Mouse (Mus musculus) forebrain, embryonic 14.5 days (tissue): ENCODE measurements around the gene Ptprn. TPM values are rescaled to one million over a fixed set of nuclear protein-coding genes. Genes with fewer than 3 reads are reported as not detected.

ENCODE experiments used
- ATAC-seq: fragments of 200-750 bp; cut with Nextera tagmentation; 2 replicates; pipeline ENCODE4 v1.8.0; 2017; ENCODE audit warnings: mild to moderate bottlenecking, moderate library complexity
- DNase-seq: peaks from one replicate; pipeline ENCODE4 v3.0.0-alpha.2; 2015; ENCODE audit warnings: low spot score
- H3K27ac ChIP-seq: fragments of 300-500 bp; sonication (generic); 2 replicates; pipeline ENCODE4 v1.5.1; 2014; ENCODE audit warnings: low read depth, mild to moderate bottlenecking, control low read depth, low read length, moderate library complexity
- H3K27me3 ChIP-seq: fragments of 300-500 bp; sonication (generic); replicated peaks from 2 replicates; pipeline ENCODE4 v1.6.1; 2014; ENCODE audit warnings: low read length, control low read depth, mixed read lengths; ENCODE audit not compliant: control insufficient read depth, insufficient read depth
- H3K36me3 ChIP-seq: fragments of 300-500 bp; sonication (generic); 2 replicates; pipeline ENCODE4 v1.6.1; 2014; ENCODE audit warnings: low read length, control low read depth; ENCODE audit not compliant: control insufficient read depth, insufficient read depth
- H3K4me1 ChIP-seq: fragments of 300-500 bp; sonication (generic); 2 replicates; pipeline ENCODE4 v1.6.1; 2014; ENCODE audit warnings: antibody characterized with exemption, low read length, control low read depth; ENCODE audit not compliant: control insufficient read depth, insufficient read depth
- H3K4me2 ChIP-seq: fragments of 300-500 bp; sonication (generic); 2 replicates; pipeline ENCODE4 v1.6.1; 2014; ENCODE audit warnings: mild to moderate bottlenecking, control low read depth, low read length
- H3K4me3 ChIP-seq: fragments of 300-500 bp; sonication (generic); 2 replicates; pipeline ENCODE4 v1.5.1; 2014; ENCODE audit warnings: low read depth, low read length, control low read depth
- H3K9ac ChIP-seq: fragments of 300-500 bp; sonication (generic); 2 replicates; pipeline ENCODE4 v1.6.1; 2014; ENCODE audit warnings: mild to moderate bottlenecking, low read length, control low read depth, moderate library complexity
- H3K9me3 ChIP-seq: fragments of 300-500 bp; sonication (generic); replicated peaks from 2 replicates; pipeline ENCODE4 v1.6.1; 2016; ENCODE audit warnings: low read length, control low read depth, mixed read lengths; ENCODE audit not compliant: control insufficient read depth
- WGBS: fragments of 180-500 bp; shearing (Covaris S2); extraction: QIAGEN DNeasy Blood & Tissue Kit; methylation state at CpG from one replicate; pipeline ENCODE4 v1.1.7; 2014; 5-methylcytosine and 5-hydroxymethylcytosine counted together
- polyA plus RNA-seq: library from polyadenylated mRNA; unstranded; fragments of >200 nt; fragmentation: Nextera tagmentation; extraction: Ambion mirVana; gene quantifications from 2 replicates; pipeline ENCODE4 v1.2.1, GENCODE M21; 2014

Ptprn gene
- 5.1 and 8.0 TPM in 2 replicates for polyA plus RNA-seq

- no peaks in the 10 kb centered on the region for H3K36me3 ChIP-seq
- peak within 1 kb of the TSS; percentile 56 for H3K4me2 ChIP-seq
- ATAC-seq (peak; percentile 86), DNase-seq (peak; percentile 56)
- no peaks in the 10 kb centered on the region for H3K9me3 ChIP-seq
- no peak within 1 kb of the TSS for H3K27ac ChIP-seq
- peak within 1 kb of the TSS; percentile 49 for H3K9ac ChIP-seq
- 15% methylated on average over 23 of the region's 32 CpGs for WGBS
- H3K27me3 ChIP-seq, result peaks cover 29% of the 10 kb centered on the region
- H3K4me3 ChIP-seq, result peak within 1 kb of the TSS; percentile 36
- H3K4me1 ChIP-seq, result peaks cover 3% of the 10 kb centered on the region; the same call in 1 of the 2 replicates
Observed at GRCm38 (mm10) chr1:75264091-75264880, at the start of gene Ptprn. Gene Ptprn (minus strand): TSS chr1:75264502.

- H3K9ac ChIP-seq, result no peak overlapping the region
- no peak overlapping the region for H3K4me2 ChIP-seq
- ATAC-seq (no peak), DNase-seq (no peak)
- peaks cover 6% of the 10 kb centered on the region; the same call in 1 of the 2 replicates for H3K4me1 ChIP-seq
- H3K27me3 ChIP-seq, result no peaks in the 10 kb centered on the region
- no peak overlapping the region for H3K4me3 ChIP-seq
- WGBS, result 92% methylated on average over 6 of the region's 6 CpGs
- no peak overlapping the region for H3K27ac ChIP-seq
- no peaks in the 10 kb centered on the region for H3K9me3 ChIP-seq
- peaks cover 81% of the 10 kb centered on the region for H3K36me3 ChIP-seq
Observed at GRCm38 (mm10) chr1:75311694-75312093, 47.4 kb upstream of the Ptprn start.

GRCm38 (mm10) chr1:75304662-75305061 lies 40.4 kb upstream of the Ptprn start:
- no peak overlapping the region for H3K27ac ChIP-seq
- 76% methylated on average over 2 of the region's 2 CpGs for WGBS
- no peak overlapping the region for H3K9ac ChIP-seq
- no peaks in the 10 kb centered on the region for H3K27me3 ChIP-seq
- no peak overlapping the region for H3K4me3 ChIP-seq
- H3K9me3 ChIP-seq, result no peaks in the 10 kb centered on the region
- H3K36me3 ChIP-seq, result peaks cover 31% of the 10 kb centered on the region
- H3K4me1 ChIP-seq, result no peaks in the 10 kb centered on the region
- ATAC-seq (no peak), DNase-seq (no peak)
- no peak overlapping the region for H3K4me2 ChIP-seq

GRCm38 (mm10) chr1:75294294-75294693 lies 30.0 kb upstream of the Ptprn start:
- Histone ChIP-seq H3K36me3 (no peaks in the 10 kb centered on the region), H3K27ac (no peak overlapping the region), H3K9me3 (no peaks in the 10 kb centered on the region), H3K4me2 (no peak overlapping the region), H3K27me3 (no peaks in the 10 kb centered on the region), H3K9ac (no peak overlapping the region), H3K4me3 (no peak overlapping the region), H3K4me1 (peaks cover 9% of the 10 kb centered on the region)
- ATAC-seq, result no peak
- 72% methylated on average over 5 of the region's 5 CpGs for WGBS
- DNase-seq, result no peak

GRCm38 (mm10) chr1:75293331-75293701 lies 29.0 kb upstream of the Ptprn start:
- Histone ChIP-seq H3K27me3 (no peaks in the 10 kb centered on the region), H3K27ac (no peak overlapping the region), H3K4me1 (peaks cover 17% of the 10 kb centered on the region), H3K36me3 (no peaks in the 10 kb centered on the region), H3K4me3 (no peak overlapping the region), H3K9me3 (no peaks in the 10 kb centered on the region), H3K9ac (no peak overlapping the region), H3K4me2 (no peak overlapping the region)
- no peak for ATAC-seq
- WGBS, result 91% methylated on average over 5 of the region's 5 CpGs
- DNase-seq, result no peak

- no peaks in the 10 kb centered on the region for H3K36me3 ChIP-seq
- no peak overlapping the region for H3K27ac ChIP-seq
- H3K9ac ChIP-seq, result no peak overlapping the region
- WGBS, result 63% methylated on average over 12 of the region's 12 CpGs
- H3K4me2 ChIP-seq, result no peak overlapping the region
- H3K27me3 ChIP-seq, result no peaks in the 10 kb centered on the region
- no peaks in the 10 kb centered on the region for H3K9me3 ChIP-seq
- peaks cover 17% of the 10 kb centered on the region for H3K4me1 ChIP-seq
- ATAC-seq (no peak), DNase-seq (no peak)
- no peak overlapping the region for H3K4me3 ChIP-seq
Observed at GRCm38 (mm10) chr1:75292476-75293330, 28.4 kb upstream of the Ptprn start.

GRCm38 (mm10) chr1:75291321-75291720 lies 27.0 kb upstream of the Ptprn start:
- peaks cover 17% of the 10 kb centered on the region for H3K4me1 ChIP-seq
- H3K27ac ChIP-seq, result no peak overlapping the region
- no peak overlapping the region for H3K9ac ChIP-seq
- H3K9me3 ChIP-seq, result no peaks in the 10 kb centered on the region
- no peaks in the 10 kb centered on the region for H3K36me3 ChIP-seq
- no peak overlapping the region for H3K4me3 ChIP-seq
- H3K27me3 ChIP-seq, result no peaks in the 10 kb centered on the region
- no peak overlapping the region for H3K4me2 ChIP-seq
- no peak for DNase-seq
- WGBS, result 83% methylated on average over 8 of the region's 8 CpGs
- ATAC-seq, result no peak

- H3K4me3 ChIP-seq, result no peak overlapping the region
- peak overlapping the region; percentile 85; the same call in 1 of the 2 replicates for H3K27ac ChIP-seq
- no peaks in the 10 kb centered on the region for H3K36me3 ChIP-seq
- H3K9ac ChIP-seq, result no peak overlapping the region
- peaks cover 17% of the 10 kb centered on the region for H3K4me1 ChIP-seq
- ATAC-seq, result peak; percentile 44; the same call in 1 of the 2 replicates
- H3K9me3 ChIP-seq, result no peaks in the 10 kb centered on the region
- no peaks in the 10 kb centered on the region for H3K27me3 ChIP-seq
- no peak overlapping the region for H3K4me2 ChIP-seq
- DNase-seq, result peak; percentile 83
Observed at GRCm38 (mm10) chr1:75290582-75290981, 26.3 kb upstream of the Ptprn start.
